Mouse (Mus musculus): ENCODE measurements at regions not wholly inside any gene's neighbourhood (a gene's known extent, or its start where the extent isn't known, plus 50 kb on each side); places are given as distances from the start of the nearest gene placed in this dataset.

GRCm38 (mm10) chr6:47745856-47746255, 67.4 kb downstream of the Pdia4 start:
- peak in 1 of 2 experiments; percentile 4 for DNase-seq (ENCODE audit: low spot score in 2 of 2)

- peak; percentile 27 to 35 for DNase-seq (ENCODE audit: low spot score in 2 of 2)
Measured at GRCm38 (mm10) chr6:47743856-47744255, 69.4 kb downstream of the Pdia4 start.

- DNase-seq (ENCODE audit: low spot score in 2 of 2): peak; percentile 22
Measured at GRCm38 (mm10) chr6:47740216-47740615, 73.0 kb downstream of the Pdia4 start.

- DNase-seq (ENCODE audit: low spot score in 2 of 2): peak; percentile 54 to 72
Measured at GRCm38 (mm10) chr6:47739696-47740095, 73.5 kb downstream of the Pdia4 start.

- peak in 1 of 2 experiments; percentile 5 for DNase-seq (ENCODE audit: low spot score in 2 of 2)
Measured at GRCm38 (mm10) chr6:47737972-47738371, 75.3 kb downstream of the Pdia4 start.
